Mouse (Mus musculus) gastrocnemius, postnatal 10 days (tissue): ENCODE measurements around the gene Ncan. TPM values are rescaled to one million over a fixed set of nuclear protein-coding genes. Genes with fewer than 3 reads are reported as not detected.
A peak's percentile ranks its signal among the peaks of the same experiment; 100 is the strongest.

Experiments used
- DNase-seq: peaks from one replicate; pipeline ENCODE4 v3.0.0; 2021; ENCODE audit warnings: mixed read lengths
- long read RNA-seq, 2 experiments: library from polyadenylated mRNA; stranded (forward); transcript quantifications; one replicate each; pipeline ENCODE4 v2.0.0; 2021
- total RNA-seq, 2 experiments: library from RNA; stranded (reverse); gene quantifications; 2 replicates each; pipeline ENCODE4 v1.2.3; 2021

Gene Ncan
- total RNA-seq, result under 1 TPM; 0.61 to 0.81 TPM
- long read RNA-seq, experiment 1, partial matches to known transcripts, result 0 of 2 reads
- long read RNA-seq, experiment 1, other reads (novel, unspliced or antisense), result 2 of 2 reads
- long read RNA-seq, experiment 2, result 0 reads

DNA sequence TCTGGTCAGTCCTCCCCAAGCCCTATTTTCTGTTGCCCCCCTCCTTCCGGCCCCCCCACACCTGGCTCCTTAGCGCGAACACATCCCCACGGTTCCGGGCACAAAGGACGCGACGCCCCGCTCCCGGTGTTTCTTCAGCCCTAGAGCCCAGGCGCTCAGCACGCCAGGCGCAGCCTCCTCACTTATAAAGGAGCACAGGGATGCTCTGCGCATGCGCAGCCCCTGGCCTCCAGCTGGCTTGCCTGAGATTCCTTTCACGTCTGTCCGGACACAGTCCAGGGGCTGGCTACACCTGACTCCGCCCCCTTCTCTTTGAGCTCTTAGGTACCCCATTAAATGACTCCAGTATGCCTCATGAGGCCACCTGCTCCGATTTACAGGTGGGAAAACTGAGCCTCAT lies at the start of gene Ncan:
TSS of gene Ncan (minus strand) at position 207 of the 400 bp plus-strand sequence.
- DNase-seq, result peak; percentile 55

- no peak for DNase-seq
Observed at GRCm38 (mm10) chr8:70170116-70170515, 49.4 kb upstream of the Ncan start.

DNA sequence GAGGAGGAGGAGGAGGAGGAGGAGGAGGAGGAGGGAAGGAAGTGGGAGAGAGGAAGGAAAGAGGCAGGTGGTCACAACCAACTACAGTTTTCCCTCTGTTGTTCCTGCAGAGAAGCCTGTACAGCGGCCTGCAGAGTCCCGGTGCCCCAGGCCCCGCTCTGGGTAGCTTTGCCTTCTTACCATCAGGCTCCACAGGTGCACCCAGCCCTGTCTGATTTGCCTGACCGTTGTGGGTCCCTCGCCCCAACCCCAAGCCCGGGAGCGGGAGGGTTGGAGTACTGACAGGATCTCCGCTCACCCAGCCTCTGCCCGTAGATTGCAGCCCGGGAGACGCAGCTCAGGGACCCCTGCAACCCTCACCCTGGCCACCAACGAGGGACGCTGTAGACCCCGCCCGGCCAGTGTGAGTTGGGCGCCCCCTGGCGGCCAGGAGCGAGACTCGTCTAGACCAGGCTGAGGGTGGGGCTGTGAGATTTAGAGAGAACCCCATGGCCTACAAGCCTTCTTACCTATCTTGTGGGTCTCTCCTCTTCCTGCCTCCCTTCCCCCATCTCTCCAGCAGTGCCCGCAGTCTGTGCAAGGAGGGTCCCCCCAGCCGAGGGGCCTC lies 45.9 kb upstream of the Ncan start:
- peak; percentile 83 for DNase-seq

- no peak for DNase-seq
Observed at GRCm38 (mm10) chr8:70163316-70163715, 42.6 kb upstream of the Ncan start.

DNA sequence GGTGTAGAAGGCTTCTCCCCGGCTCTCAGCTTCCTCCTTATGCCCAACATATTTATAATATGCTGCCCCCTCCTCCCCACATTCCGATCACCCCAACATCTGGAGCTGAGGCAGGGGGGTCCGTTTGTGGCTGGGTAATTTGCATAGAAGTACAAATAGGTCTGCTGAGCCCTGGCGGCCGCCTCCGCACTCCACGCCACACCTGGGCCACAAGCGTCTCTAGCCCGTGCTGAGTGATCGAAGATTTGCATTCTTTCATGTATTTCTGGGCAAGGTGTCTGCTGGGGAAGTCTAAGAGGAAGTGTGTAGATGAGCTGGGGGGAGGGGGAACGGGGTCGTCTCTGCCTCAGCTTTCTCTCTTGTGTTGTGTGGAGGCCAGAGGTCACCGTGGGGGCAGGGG lies 39.3 kb upstream of the Ncan start:
- no peak for DNase-seq

- DNase-seq, result no peak
Observed at GRCm38 (mm10) chr8:70159211-70159610, 38.5 kb upstream of the Ncan start.

GRCm38 (mm10) chr8:70158069-70158853 lies 37.6 kb upstream of the Ncan start:
- peak; percentile 76 for DNase-seq

DNA sequence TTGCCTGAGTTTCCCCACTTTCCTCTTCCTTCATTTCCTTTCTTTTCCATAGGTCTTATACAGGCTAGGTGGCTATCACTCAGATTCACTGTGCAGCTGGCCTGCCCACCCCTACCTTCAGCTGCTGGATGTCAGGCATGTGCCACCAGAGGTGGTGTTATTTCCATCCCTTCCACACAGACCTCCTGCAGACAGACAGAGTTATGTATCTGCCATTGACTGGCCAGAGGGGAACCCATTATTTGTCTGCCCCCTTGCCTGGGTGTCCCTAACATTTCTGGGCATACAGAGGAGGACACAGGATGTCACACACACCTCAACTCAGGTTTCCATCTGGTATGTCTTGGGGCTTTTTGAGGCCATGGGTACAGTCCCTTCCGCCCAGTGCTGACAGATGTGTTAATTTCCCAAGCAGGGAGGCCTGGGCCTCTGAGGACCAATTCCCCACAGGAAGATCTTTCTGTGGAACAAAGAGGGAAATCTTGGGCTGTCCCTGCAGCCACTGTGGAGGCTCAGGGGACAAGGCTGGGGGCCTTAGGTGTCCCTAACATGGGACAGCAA lies 36.6 kb upstream of the Ncan start:
- no peak for DNase-seq

DNA sequence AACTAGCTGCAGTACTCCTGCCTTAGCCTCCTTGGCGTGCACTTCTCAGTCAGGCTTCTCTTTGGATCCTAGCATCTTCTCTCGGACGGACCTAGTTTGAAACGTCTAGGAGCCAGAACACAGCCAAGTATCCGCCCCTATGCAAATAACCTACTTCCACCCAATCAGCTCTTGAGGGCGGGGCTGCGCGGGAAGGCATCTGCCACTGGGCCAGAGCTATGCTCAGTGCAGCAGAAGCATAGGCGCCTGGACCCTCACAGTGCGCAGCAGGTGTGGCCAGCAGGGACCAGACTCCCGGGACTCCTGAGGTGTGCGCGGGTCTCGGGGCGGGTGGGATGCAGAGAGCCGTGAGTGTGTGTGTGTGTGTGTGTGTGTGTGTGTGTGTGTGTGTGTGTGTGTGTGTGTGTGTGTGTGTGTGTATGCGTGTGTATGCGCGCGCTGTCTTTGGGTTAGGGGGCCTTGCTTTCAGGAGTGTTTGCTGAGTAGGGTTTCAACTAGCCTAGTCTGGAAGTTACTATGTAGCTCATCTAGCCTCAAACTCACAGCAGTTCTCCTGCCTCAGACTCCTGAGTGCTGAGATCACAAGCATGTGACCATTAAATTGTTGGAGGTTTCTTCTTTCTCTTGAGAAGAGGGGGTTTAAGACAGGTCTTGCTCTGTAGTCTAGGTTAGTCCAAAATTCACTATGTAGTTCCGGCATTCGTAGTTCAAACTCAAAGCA lies 32.0 kb upstream of the Ncan start:
- peak; percentile 64 for DNase-seq

- DNase-seq, result peak; percentile 15
Observed at GRCm38 (mm10) chr8:70150158-70150557, 29.5 kb upstream of the Ncan start.

DNA sequence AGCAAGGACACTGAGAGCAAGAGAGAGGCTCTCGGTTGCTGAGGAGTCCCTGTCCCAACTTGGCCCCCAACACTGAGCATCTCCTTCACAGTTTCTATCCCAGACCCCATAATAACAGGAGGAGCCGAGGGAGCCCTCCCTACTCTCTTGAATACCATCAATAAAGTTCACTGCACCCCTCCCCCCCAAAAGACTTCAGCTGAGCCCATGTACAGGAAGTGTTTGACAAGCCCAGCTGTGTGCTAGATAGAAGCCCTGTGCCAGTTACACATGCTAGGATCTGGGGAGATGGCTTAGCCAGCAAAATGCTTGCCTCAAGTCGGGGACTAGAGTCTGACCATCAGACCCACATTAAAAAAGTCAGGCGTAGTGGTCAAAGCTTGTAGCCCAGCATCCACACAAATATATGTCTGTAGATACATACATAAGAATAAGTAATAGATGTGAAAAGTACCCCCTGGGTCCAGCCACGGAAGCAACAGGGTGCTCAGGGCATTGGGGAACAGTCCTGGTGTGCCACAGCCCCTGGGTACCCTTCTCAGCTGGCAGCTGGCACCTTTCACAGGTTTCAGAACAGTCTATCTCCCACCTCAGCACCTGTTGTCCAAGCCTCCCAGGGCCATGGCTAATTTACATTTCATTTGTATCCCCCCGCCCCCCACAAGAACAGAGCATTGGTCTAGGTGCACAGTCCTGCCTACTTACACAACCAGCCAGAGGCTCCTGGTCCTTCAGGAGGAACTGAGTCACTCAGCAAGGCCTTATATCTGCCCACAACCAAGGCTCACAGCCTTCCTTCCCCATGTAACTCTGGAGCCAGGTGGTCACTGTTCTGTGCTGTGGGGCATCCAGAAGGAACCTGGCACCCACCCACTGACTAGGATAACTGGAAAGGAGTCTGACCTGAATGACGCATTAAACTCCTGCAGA lies 27.3 kb upstream of the Ncan start:
- no peak for DNase-seq

- no peak for DNase-seq
Observed at GRCm38 (mm10) chr8:70139981-70140380, 19.3 kb upstream of the Ncan start.

- DNase-seq, result peak; percentile 98
Observed at GRCm38 (mm10) chr8:70139026-70139857, 18.6 kb upstream of the Ncan start, which contains the start of the genes Rfxank, Borcs8 and Mef2b. Rfxank (minus strand) TSS chr8:70139154. Borcs8 (plus strand) TSS chr8:70139499. Mef2b (plus strand) TSS chr8:70139711.

DNA sequence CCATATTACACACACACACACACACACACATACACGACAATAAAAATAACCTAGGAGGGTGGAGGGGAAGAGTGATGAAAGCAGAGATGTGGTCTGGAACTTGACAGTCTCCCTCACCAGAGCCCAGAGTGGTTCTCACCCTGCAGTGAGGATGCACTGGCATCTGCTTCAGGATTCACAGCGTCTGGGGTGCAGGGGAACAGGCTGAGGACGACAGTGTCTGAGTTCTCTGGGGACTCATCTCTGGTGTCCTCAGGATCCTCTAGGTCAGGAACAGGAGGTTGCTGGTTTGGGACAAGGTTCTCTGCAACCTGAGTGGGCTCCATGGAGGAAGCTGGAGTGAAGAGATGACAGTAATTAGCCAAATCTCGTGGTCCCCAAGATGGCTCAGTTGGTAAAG lies 17.2 kb upstream of the Ncan start:
- no peak for DNase-seq

DNA sequence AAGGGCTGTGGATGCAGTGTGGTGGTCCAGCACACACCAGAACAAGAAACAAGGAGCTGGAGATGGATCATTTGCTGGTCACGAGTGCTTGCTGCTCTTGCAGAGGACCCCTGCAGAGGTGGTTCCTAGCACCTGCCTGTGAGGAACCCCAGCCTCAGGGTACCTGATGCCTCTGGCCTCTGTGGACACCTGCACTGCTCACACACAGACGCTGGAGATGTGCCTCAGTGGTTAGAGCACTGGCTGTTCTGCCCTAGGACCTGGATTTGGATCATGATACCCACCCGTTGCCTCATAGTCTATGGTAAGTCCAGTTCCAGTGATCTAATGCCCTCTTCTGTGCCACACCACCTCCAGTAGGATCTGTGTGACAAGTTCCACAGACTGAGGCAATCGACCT lies 15.9 kb upstream of the Ncan start:
- no peak for DNase-seq

- no peak for DNase-seq
Observed at GRCm38 (mm10) chr8:70134931-70135330, 14.3 kb upstream of the Ncan start.

DNA sequence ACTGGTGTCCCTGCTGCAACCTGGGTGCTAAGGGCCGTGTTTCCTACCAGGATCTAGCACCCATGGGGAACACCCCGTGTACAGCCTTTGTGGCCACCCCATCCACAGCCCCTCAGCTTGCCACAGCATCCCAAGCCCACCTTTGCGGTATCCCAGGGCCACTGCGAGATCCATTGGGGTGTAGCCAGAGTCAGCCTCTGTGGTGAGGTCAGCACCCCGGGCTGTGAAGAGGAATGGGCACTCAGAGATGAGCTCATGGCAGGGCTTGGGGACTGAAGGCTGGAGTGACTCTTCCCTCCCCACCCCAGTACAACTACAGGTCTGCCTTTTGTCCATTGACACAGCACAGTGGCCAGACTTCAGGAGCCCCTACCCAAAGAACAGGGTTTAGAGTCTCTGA lies 13.4 kb upstream of the Ncan start:
- no peak for DNase-seq

DNA sequence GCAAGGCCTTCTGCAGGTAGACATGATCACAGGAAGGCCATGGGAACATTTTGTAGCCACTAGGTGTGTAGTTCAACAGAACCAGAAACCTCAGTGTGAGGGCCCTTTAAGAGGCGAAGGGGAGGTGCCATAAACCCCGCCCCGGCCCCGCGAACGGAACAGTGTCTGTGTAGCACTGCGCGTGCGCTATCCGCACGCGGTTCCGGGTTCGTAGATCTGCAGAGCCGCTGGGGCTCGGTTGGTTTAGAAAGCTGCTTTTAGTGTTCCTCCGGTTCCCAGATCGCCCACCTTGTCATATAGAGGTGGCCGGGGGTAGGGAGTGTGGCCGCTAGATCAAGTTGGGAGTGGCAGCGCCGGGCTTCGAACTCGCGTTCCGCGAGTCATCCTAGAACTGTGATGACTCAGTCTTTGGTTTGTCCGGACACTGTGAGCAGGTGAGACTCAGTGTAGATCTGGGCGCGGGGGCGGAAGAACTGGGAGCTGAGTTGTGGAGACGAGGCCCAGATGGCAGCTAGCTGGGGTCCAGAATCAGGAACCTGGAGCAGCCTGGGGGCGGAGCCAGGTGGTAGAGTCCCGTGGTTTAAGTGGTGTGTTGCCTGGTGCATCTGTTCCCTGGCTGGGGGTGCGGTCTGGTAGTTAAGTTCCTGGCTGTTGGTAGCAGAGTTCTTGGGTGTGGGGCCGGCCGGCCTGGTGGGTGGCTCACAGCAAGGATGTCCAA lies 10.7 kb upstream of the Ncan start, which contains the start of gene Nr2c2ap:
TSS of gene Nr2c2ap (plus strand) at position 168 of the 718 bp plus-strand sequence.
- peak; percentile 83 for DNase-seq

- DNase-seq, result no peak
Observed at GRCm38 (mm10) chr8:70130066-70130465, 9.4 kb upstream of the Ncan start.
